Mouse (Mus musculus) limb, embryonic 11.5 days (tissue): ENCODE results near the gene St13. TPM values are rescaled to one million over a fixed set of nuclear protein-coding genes. Genes with fewer than 3 reads are reported as not detected.
"Not testable (repeated sequence)": the region's sequence is repeated elsewhere in the genome, so short reads cannot be mapped to it uniquely, and the experiment has no call there.

Experiments used
- ATAC-seq: fragments of 200-750 bp; cut with Nextera tagmentation; 2 replicates; pipeline ENCODE4 v1.8.0; 2017; ENCODE audit warnings: low read depth; ENCODE audit not compliant: insufficient number of reproducible peaks, low FRiP score, low TSS enrichment
- DNase-seq: peaks from one replicate; pipeline ENCODE4 v3.0.0-alpha.2; 2015; ENCODE audit warnings: low spot score
- H3K27ac ChIP-seq: fragments of 300-500 bp; sonication (generic); replicated peaks from 2 replicates; pipeline ENCODE4 v1.5.1; 2014; ENCODE audit warnings: low read depth, mild to moderate bottlenecking, low read length
- H3K27me3 ChIP-seq: fragments of 300-500 bp; sonication (generic); 2 replicates; pipeline ENCODE4 v1.6.1; 2014; ENCODE audit warnings: mild to moderate bottlenecking, low read length, mixed read lengths; ENCODE audit not compliant: control insufficient read depth, insufficient read depth
- H3K36me3 ChIP-seq: fragments of 300-500 bp; sonication (generic); 2 replicates; pipeline ENCODE4 v1.6.1; 2014; ENCODE audit warnings: mild to moderate bottlenecking, low read length, moderate library complexity, mixed read lengths; ENCODE audit not compliant: control insufficient read depth, insufficient read depth
- H3K4me1 ChIP-seq: fragments of 300-500 bp; sonication (generic); 2 replicates; pipeline ENCODE4 v1.6.1; 2014; ENCODE audit warnings: low read length, mixed read lengths; ENCODE audit not compliant: control insufficient read depth, insufficient read depth
- H3K4me2 ChIP-seq: fragments of 300-500 bp; sonication (generic); 2 replicates; pipeline ENCODE4 v1.6.1; 2014; ENCODE audit warnings: low read depth, mild to moderate bottlenecking, moderate library complexity; ENCODE audit not compliant: severe bottlenecking
- H3K4me3 ChIP-seq: fragments of 300-500 bp; sonication (generic); 2 replicates; pipeline ENCODE4 v1.5.1; 2014; ENCODE audit warnings: low read depth, low read length
- H3K9ac ChIP-seq: fragments of 300-500 bp; sonication (generic); 2 replicates; pipeline ENCODE4 v1.6.1; 2014; ENCODE audit warnings: mild to moderate bottlenecking, low read length
- H3K9me3 ChIP-seq: fragments of 300-500 bp; sonication (generic); 2 replicates; pipeline ENCODE4 v1.6.1; 2016; ENCODE audit warnings: low read length; ENCODE audit not compliant: control insufficient read depth
- WGBS: fragments of 180-500 bp; shearing (Covaris S2); extraction: QIAGEN DNeasy Blood & Tissue Kit; methylation state at CpG from one replicate; pipeline ENCODE4 v1.1.7; 2014; 5-methylcytosine and 5-hydroxymethylcytosine counted together
- polyA plus RNA-seq: library from polyadenylated mRNA; unstranded; fragments of >200 nt; fragmentation: Nextera tagmentation; extraction: Ambion mirVana; gene quantifications from 2 replicates; pipeline ENCODE4 v1.2.1, GENCODE M21; 2014

St13 gene
- polyA plus RNA-seq, 1 experiment from 2014 or later, result 209 TPM

GRCm38 (mm10) chr15:81421454-81421853 is 21.6 kb upstream of the St13 start:
- Histone ChIP-seq H3K27me3 (no peaks in the 10 kb centered on the region), H3K4me3 (no peak overlapping the region), H3K4me2 (no peak overlapping the region), H3K36me3 (no peaks in the 10 kb centered on the region), H3K9ac (no peak overlapping the region), H3K9me3 (no peaks in the 10 kb centered on the region), H3K27ac (no peak overlapping the region), H3K4me1 (peaks cover 2% of the 10 kb centered on the region; the same call in 1 of the 2 replicates)
- 39% methylated on average over 1 of the region's 1 CpGs for WGBS
- DNase-seq (no peak), ATAC-seq (no peak)

GRCm38 (mm10) chr15:81418065-81418464 is 18.2 kb upstream of the St13 start:
- no peak overlapping the region for H3K9ac ChIP-seq
- no peaks in the 10 kb centered on the region for H3K9me3 ChIP-seq
- peaks cover 5% of the 10 kb centered on the region; the same call in 1 of the 2 replicates for H3K4me1 ChIP-seq
- H3K4me3 ChIP-seq, result no peak overlapping the region
- no peaks in the 10 kb centered on the region for H3K27me3 ChIP-seq
- H3K4me2 ChIP-seq, result no peak overlapping the region
- DNase-seq, result no peak
- WGBS, result 82% methylated on average over 4 of the region's 4 CpGs
- H3K27ac ChIP-seq, result no peak overlapping the region
- ATAC-seq, result no peak
- H3K36me3 ChIP-seq, result no peaks in the 10 kb centered on the region

DNA sequence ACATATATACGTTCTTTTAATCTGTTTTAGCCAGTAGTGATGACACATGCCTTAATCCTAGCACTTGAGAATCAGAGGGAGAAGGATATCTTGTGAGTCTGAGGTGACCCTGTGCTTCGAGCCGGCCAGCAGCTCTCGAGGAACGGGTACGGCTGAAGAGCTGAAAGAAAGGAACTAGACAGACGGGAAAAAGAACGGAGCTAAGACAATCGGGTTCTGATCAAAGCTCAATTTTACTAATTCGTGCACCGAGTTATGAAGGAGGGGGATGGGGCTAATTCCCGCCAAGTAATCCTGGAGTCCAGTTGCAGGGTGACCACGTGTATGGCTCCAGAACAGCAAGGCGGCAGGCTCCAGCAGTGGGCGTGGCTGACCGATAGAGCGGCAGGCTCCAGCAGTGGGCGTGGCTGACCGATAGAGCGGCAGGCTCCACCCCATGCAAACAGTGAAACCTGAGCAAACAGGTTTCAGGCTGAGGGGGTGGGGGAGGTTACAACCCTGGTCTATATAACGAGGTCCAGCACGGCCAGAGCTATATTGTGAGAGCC is 17.0 kb upstream of the St13 start:
- ATAC-seq, result peak; percentile 89
- 11% methylated on average over 22 of the region's 22 CpGs for WGBS
- not testable (repeated sequence) for H3K4me1 ChIP-seq, H3K9ac ChIP-seq, H3K9me3 ChIP-seq, H3K36me3 ChIP-seq, H3K27me3 ChIP-seq, H3K27ac ChIP-seq
- DNase-seq, result peak; percentile 82
- Histone ChIP-seq H3K4me2 (peak overlapping the region; percentile 36), H3K4me3 (peak overlapping the region; percentile 2; the same call in 1 of the 2 replicates)

DNA sequence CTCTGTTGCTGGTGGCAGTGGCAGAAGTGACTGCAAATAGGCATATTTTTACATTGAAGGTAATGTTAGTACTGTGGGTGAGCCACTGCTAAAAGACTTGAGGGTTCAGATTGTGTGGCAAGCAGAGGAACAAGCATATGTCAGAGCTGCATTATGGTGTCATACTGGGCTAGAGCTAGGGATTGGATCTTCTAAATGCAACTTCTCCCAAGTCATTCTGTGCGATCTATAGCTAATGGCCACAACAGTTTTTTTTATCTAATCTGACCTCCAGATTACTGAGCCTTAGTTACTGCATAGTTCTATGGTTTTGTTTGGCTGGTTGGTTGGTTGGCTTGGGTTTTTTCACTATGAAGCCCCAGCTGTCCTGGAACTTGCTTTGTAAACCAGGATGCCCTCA is 8.3 kb upstream of the St13 start, which contains the start of gene Dnajb7:
Gene Dnajb7 (minus strand): TSS at position 101 of the 400 bp plus-strand sequence.
- no peak for ATAC-seq
- 93% methylated on average over 1 of the region's 1 CpGs for WGBS
- H3K4me2 ChIP-seq, result no peak within 1 kb of the TSS

DNA sequence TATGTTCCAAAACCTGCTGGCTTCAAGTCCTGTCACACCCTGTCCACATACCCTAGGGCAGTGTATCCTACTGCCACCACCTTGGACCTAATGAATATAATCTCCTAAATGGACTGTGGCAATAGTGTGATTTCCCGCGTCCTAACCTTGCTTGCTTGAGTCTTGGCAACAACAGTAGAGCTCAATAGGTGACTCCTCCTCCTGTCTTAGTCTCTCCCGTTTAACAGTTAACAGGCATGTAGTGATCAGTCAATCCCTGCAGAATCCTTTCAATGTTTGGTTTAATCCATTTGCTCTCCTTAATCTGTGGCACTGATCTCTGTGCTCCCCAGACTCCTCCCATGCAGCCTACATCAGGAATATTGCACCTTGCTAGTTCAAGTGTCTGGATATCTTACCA is 5.1 kb upstream of the St13 start:
- ATAC-seq, result no peak

More for the DNA sequence above, 8.3 kb upstream of the St13 start, which contains the start of gene Dnajb7:
- H3K9ac ChIP-seq, result no peak within 1 kb of the TSS
- no peak within 1 kb of the TSS for H3K4me3 ChIP-seq
- no peak for DNase-seq
- H3K4me1 ChIP-seq, result no peaks in the 10 kb centered on the region
- H3K36me3 ChIP-seq, result no peaks in the 10 kb centered on the region
- no peak within 1 kb of the TSS for H3K27ac ChIP-seq
- H3K9me3 ChIP-seq, result no peaks in the 10 kb centered on the region
- no peaks in the 10 kb centered on the region for H3K27me3 ChIP-seq

DNA sequence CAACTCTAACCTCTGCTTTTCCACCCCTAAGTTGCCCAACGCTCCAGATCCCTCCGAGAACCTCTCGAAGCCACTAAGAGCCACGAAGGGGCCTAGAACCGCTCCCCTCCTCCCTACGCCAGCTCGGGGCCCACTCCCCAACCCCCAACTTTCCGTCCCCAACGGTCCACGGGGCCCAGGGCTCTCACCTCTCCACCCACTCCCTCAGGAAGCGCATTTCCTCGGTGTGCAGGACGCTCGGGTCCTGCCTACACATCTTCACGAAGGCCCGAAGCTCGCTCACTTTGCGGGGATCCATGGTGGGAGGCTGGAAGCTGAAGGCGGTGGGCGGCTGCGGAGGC is 610 bp downstream of the St13 start:
- Histone ChIP-seq H3K9ac (peak overlapping the region; percentile 91), H3K27ac (peak overlapping the region; percentile 66), H3K36me3 (no peaks in the 10 kb centered on the region), H3K4me1 (no peaks in the 10 kb centered on the region), H3K4me3 (peak overlapping the region; percentile 93), H3K27me3 (no peaks in the 10 kb centered on the region), H3K4me2 (peak overlapping the region; percentile 71), H3K9me3 (no peaks in the 10 kb centered on the region)
- DNase-seq (no peak), ATAC-seq (peak; percentile 72)
- WGBS, result 0% methylated on average over 21 of the region's 21 CpGs

More for the DNA sequence above, 5.1 kb upstream of the St13 start:
- DNase-seq, result no peak
- Histone ChIP-seq H3K9ac (no peak overlapping the region), H3K4me3 (no peak overlapping the region), H3K27me3 (no peaks in the 10 kb centered on the region), H3K36me3 (no peaks in the 10 kb centered on the region), H3K4me1 (no peaks in the 10 kb centered on the region), H3K9me3 (no peaks in the 10 kb centered on the region), H3K27ac (no peak overlapping the region), H3K4me2 (no peak overlapping the region)
- WGBS, result 90% methylated on average over 3 of the region's 3 CpGs

DNA sequence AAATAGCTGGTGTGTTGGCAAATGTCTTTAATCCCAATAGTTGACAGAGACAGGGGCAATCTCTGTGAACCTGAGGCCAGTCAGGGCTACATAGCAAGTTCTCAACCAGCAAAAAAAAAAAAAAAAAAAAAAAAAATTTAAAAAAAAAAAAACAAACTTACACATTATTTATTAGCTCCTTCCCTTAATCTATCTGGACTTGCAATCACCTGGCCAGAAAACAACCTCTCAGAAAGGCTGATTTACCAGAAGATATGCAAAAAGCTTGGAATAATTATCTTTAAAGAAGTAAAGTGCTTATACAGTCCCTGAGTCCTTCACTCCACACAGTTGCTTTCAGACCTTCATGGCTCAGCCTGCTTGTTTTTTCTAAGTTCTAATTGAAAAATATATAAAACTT is 1.7 kb downstream of the St13 start:
- no peak overlapping the region; the same call in 1 of the 2 replicates for H3K9ac ChIP-seq
- H3K9me3 ChIP-seq, result no peaks in the 10 kb centered on the region
- peak overlapping the region; percentile 93 for H3K4me3 ChIP-seq
- H3K27me3 ChIP-seq, result no peaks in the 10 kb centered on the region
- no peaks in the 10 kb centered on the region for H3K36me3 ChIP-seq
- peak overlapping the region; percentile 71 for H3K4me2 ChIP-seq
- H3K27ac ChIP-seq, result no peak overlapping the region
- DNase-seq, result no peak
- no peak for ATAC-seq
- no peaks in the 10 kb centered on the region for H3K4me1 ChIP-seq

DNA sequence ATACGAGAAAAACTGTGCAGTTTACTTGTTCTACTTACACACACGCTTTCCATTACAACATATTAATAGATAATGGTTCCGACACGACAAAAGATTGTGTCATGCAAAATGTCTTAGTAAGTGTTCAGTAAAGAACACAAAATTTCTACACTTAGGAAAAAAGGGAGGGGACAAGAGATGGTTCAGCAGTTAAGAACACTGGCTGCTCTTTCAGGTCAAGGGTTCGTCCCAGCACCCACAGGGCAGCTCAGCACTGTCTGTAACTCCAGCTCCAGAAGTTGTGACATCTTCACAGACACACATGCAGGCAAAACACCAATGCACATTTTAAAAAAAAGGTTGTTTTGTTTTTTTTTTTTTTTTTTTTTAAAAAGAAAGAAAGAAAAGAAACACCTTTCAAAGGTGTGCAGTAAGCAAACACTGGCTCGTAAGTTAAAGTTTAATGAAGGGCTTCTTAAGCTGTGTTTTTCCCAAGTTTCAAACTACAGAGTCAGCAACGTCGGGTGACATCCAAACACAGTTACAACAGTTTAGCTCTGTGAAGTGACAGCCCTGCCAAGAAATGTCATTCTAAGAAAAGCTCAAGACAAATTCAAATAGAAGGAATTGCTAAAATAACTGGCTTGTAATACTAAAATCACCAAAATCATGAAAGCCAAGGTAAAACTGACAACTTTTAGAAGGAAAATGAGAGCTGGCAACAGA is 5.5 kb downstream of the St13 start:
- ATAC-seq, result no peak
- Histone ChIP-seq H3K27ac (no peak overlapping the region), H3K4me3 (no peak overlapping the region), H3K4me2 (no peak overlapping the region), H3K36me3 (peaks cover 3% of the 10 kb centered on the region; the same call in 1 of the 2 replicates), H3K9ac (no peak overlapping the region), H3K27me3 (no peaks in the 10 kb centered on the region), H3K9me3 (no peaks in the 10 kb centered on the region), H3K4me1 (no peaks in the 10 kb centered on the region)
- WGBS, result 89% methylated on average over 8 of the region's 8 CpGs
- no peak for DNase-seq
